In genomic region chr4:43936749-43937674, GRCm38 (mm10) we compare ENCODE assay signal across 16 mouse cellular contexts. TPM values are rescaled to one million over a fixed set of nuclear protein-coding genes. Genes with fewer than 3 reads are reported as not detected.
DNase-seq lines count a peak whose midpoint lies in the region; ATAC-seq and TF ChIP-seq lines count a peak whose summit lies in the region.
"Had no signal": no experiment of that assay in that cellular context is flagged by ENCODE, and none has a peak within 500 bp of the region (broad histone marks: within the 10 kb centered on the region; RNA-seq: fewer than 3 reads in every experiment).

No protein-coding gene starts in this region.

- no peaks in the 10 kb centered on the region for H3K9me3 ChIP-seq in intestine, embryonic 14.5 days (ENCODE audit: control insufficient read depth, low read length)
- no peaks in the 10 kb centered on the region for H3K9me3 ChIP-seq in intestine, postnatal 0 days (ENCODE audit: control insufficient read depth)
- H3K9me3 ChIP-seq in G1E (replicated peaks) = no peaks in the 10 kb centered on the region
- no peaks in the 10 kb centered on the region for H3K9me3 ChIP-seq in liver, embryonic 11.5 days (ENCODE audit: control insufficient read depth, low read length)
- no peaks in the 10 kb centered on the region for H3K9me3 ChIP-seq in kidney, embryonic 15.5 days (replicated peaks)
- H3K9me3 ChIP-seq: embryonic facial prominence, embryonic 12.5 days; heart, embryonic 15.5 days had no signal

- H3K36me3 ChIP-seq in intestine, embryonic 14.5 days (ENCODE audit: control insufficient read depth, insufficient read depth, low read length) = peaks cover 44% of the 10 kb centered on the region
- H3K36me3 ChIP-seq in intestine, postnatal 0 days (ENCODE audit: control insufficient read depth, insufficient read depth) = peaks cover 4% of the 10 kb centered on the region; the same call in 1 of the 2 replicates
- H3K36me3 ChIP-seq in G1E (replicated peaks) = no peaks in the 10 kb centered on the region
- peaks cover under 1% of the 10 kb centered on the region; the same call in 1 of the 2 replicates for H3K36me3 ChIP-seq in liver, embryonic 11.5 days (ENCODE audit: control insufficient read depth, insufficient read depth, low read length)
- peaks cover 62% of the 10 kb centered on the region for H3K36me3 ChIP-seq in kidney, embryonic 15.5 days

- H3K4me2 ChIP-seq in intestine, embryonic 14.5 days (ENCODE audit: low read length) = no peak overlapping the region
- H3K4me2 ChIP-seq in intestine, postnatal 0 days (replicated peaks; ENCODE audit: low read depth) = no peak overlapping the region
- H3K4me2 ChIP-seq in liver, embryonic 11.5 days = peak overlapping the region; percentile 29; the same call in 1 of the 2 replicates
- H3K4me2 ChIP-seq in kidney, embryonic 15.5 days = no peak overlapping the region
- H3K4me2 ChIP-seq: embryonic facial prominence, embryonic 12.5 days; heart, embryonic 15.5 days had no signal

- ATAC-seq in intestine, embryonic 14.5 days (replicated peaks; ENCODE audit: low FRiP score, low TSS enrichment, low read depth) = 0 out of 2 replicates have a peak, but pooled peaks have one; percentile 8
- ATAC-seq in intestine, postnatal 0 days = no peak
- ATAC-seq in G1E (ENCODE audit: extremely low read depth, insufficient number of reproducible peaks, low FRiP score, poor library complexity, severe bottlenecking) = peak; percentile 4; the same call in 1 of the 2 replicates
- peak; percentile 18; the same call in 1 of the 2 replicates for ATAC-seq in liver, embryonic 11.5 days (replicated peaks; ENCODE audit: low FRiP score)
- no peak for ATAC-seq in kidney, embryonic 15.5 days (replicated peaks; ENCODE audit: low FRiP score)
- ATAC-seq: forebrain, embryonic 16.5 days had no signal

- DNase-seq in intestine, embryonic 14.5 days (ENCODE audit: low spot score) = no peak
- DNase-seq in G1E (ENCODE audit: low spot score) = peak; percentile 36
- DNase-seq in liver, embryonic 11.5 days (ENCODE audit: low spot score) = no peak
- DNase-seq in naive thymus-derived CD4-positive, alpha-beta T cell, adult 2 months (ENCODE audit: low read depth) = peak; percentile 73
- no peak for DNase-seq in layer of hippocampus, adult 9-11 months
- DNase-seq in embryo, embryonic 10.5 days (ENCODE audit: low spot score) = no peak
- DNase-seq: cerebellum, adult 11 months; kidney, adult 8-10 months; right cerebral cortex, postnatal 25 days had no signal

- no peak for TF ChIP-seq CTCF in intestine, postnatal 0 days (IDR thresholded peaks at IDR 0.05; ENCODE audit: low read depth)
- TF ChIP-seq CTCF in G1E (IDR thresholded peaks at IDR 0.05; ENCODE audit: low read depth, low read length) = no peak

- no peaks in the 10 kb centered on the region for H3K27me3 ChIP-seq in intestine, embryonic 14.5 days (replicated peaks; ENCODE audit: control insufficient read depth, insufficient read depth, low read length)
- H3K27me3 ChIP-seq in intestine, postnatal 0 days (replicated peaks; ENCODE audit: control insufficient read depth, insufficient read depth, low read length) = no peaks in the 10 kb centered on the region
- peaks cover 23% of the 10 kb centered on the region for H3K27me3 ChIP-seq in G1E (ENCODE audit: insufficient read depth, low read length)
- no peaks in the 10 kb centered on the region for H3K27me3 ChIP-seq in liver, embryonic 11.5 days (replicated peaks; ENCODE audit: control insufficient read depth, insufficient read depth, low read length)
- H3K27me3 ChIP-seq in kidney, embryonic 15.5 days = no peaks in the 10 kb centered on the region
- H3K27me3 ChIP-seq: embryonic facial prominence, embryonic 12.5 days; heart, embryonic 15.5 days had no signal

- H3K27ac ChIP-seq in intestine, embryonic 14.5 days (ENCODE audit: low read depth) = no peak overlapping the region
- H3K27ac ChIP-seq in intestine, postnatal 0 days (ENCODE audit: low read depth, low read length) = no peak overlapping the region
- H3K27ac ChIP-seq in liver, embryonic 11.5 days (ENCODE audit: low read depth, low read length) = no peak overlapping the region
- H3K27ac ChIP-seq in kidney, embryonic 15.5 days = no peak overlapping the region
- H3K27ac ChIP-seq: embryonic facial prominence, embryonic 12.5 days; heart, embryonic 15.5 days had no signal

- 80% methylated on average over 14 of the region's 14 CpGs for WGBS in intestine, embryonic 14.5 days
- WGBS in intestine, postnatal 0 days = 79% methylated on average over 14 of the region's 14 CpGs
- WGBS in liver, embryonic 11.5 days = 48% methylated on average over 14 of the region's 14 CpGs
- 78% methylated on average over 14 of the region's 14 CpGs for WGBS in kidney, embryonic 15.5 days

- H3K4me1 ChIP-seq in intestine, embryonic 14.5 days (replicated peaks; ENCODE audit: control insufficient read depth, insufficient read depth, low read length) = no peaks in the 10 kb centered on the region
- H3K4me1 ChIP-seq in intestine, postnatal 0 days (replicated peaks; ENCODE audit: control insufficient read depth, insufficient read depth, low read length) = no peaks in the 10 kb centered on the region
- peaks cover 21% of the 10 kb centered on the region for H3K4me1 ChIP-seq in G1E (ENCODE audit: insufficient read depth, low read depth, low read length)
- peaks cover 4% of the 10 kb centered on the region; the same call in 1 of the 2 replicates for H3K4me1 ChIP-seq in liver, embryonic 11.5 days (replicated peaks; ENCODE audit: control insufficient read depth, insufficient read depth, low read length)
- no peaks in the 10 kb centered on the region for H3K4me1 ChIP-seq in kidney, embryonic 15.5 days
- H3K4me1 ChIP-seq: embryonic facial prominence, embryonic 12.5 days; heart, embryonic 15.5 days had no signal

- H3K4me3 ChIP-seq in intestine, embryonic 14.5 days (ENCODE audit: low read depth, low read length) = no peak overlapping the region
- H3K4me3 ChIP-seq in intestine, postnatal 0 days (ENCODE audit: low read depth, low read length) = no peak overlapping the region
- H3K4me3 ChIP-seq in G1E (ENCODE audit: low read depth, low read length) = peak overlapping the region; percentile 14; the same call in 1 of the 2 replicates
- no peak overlapping the region for H3K4me3 ChIP-seq in liver, embryonic 11.5 days (ENCODE audit: low read depth, low read length)
- H3K4me3 ChIP-seq in kidney, embryonic 15.5 days (replicated peaks) = no peak overlapping the region
- H3K4me3 ChIP-seq: embryonic facial prominence, embryonic 12.5 days; heart, embryonic 15.5 days had no signal

- no peak overlapping the region for H3K9ac ChIP-seq in intestine, embryonic 14.5 days (ENCODE audit: low read length)
- no peak overlapping the region for H3K9ac ChIP-seq in intestine, postnatal 0 days (ENCODE audit: low read depth, low read length)
- no peak overlapping the region for H3K9ac ChIP-seq in liver, embryonic 11.5 days (ENCODE audit: low read depth, low read length)
- H3K9ac ChIP-seq in kidney, embryonic 15.5 days = no peak overlapping the region
- H3K9ac ChIP-seq: embryonic facial prominence, embryonic 12.5 days; heart, embryonic 15.5 days had no signal

RNA-seq across cellular contexts. Expression of gene Glipr2, which starts 20.2 kb away (rescaled TPM):
- polyA plus RNA-seq in intestine, embryonic 14.5 days (2014; fragmentation: Nextera tagmentation; extraction: Ambion mirVana) = 102 and 126 TPM in 2 replicates
- polyA plus RNA-seq in intestine, postnatal 0 days (2015; fragmentation: Nextera tagmentation; extraction: Ambion mirVana) = 25.2 and 26.8 TPM in 2 replicates
- 48.9 and 58.3 TPM in 2 replicates for total RNA-seq in G1E (2014; fragmentation: Nextera tagmentation)
- total RNA-seq in G1E (2017) = 73.9 and 77.9 TPM in 2 replicates
- polyA plus RNA-seq in G1E (2012) = 47.0 and 50.6 TPM in 2 replicates
- polyA plus RNA-seq in liver, embryonic 11.5 days (2014; fragmentation: Nextera tagmentation; extraction: Ambion mirVana) = 71.4 and 81.6 TPM in 2 replicates
- polyA plus RNA-seq in kidney, embryonic 15.5 days (2015; fragmentation: Nextera tagmentation; extraction: Ambion mirVana) = 71.7 and 73.9 TPM in 2 replicates

RNA-seq across cellular contexts. Expression of gene Ccin, which starts 46.3 kb away (rescaled TPM):
- polyA plus RNA-seq in intestine, embryonic 14.5 days (2014; fragmentation: Nextera tagmentation; extraction: Ambion mirVana) = 0.15 TPM in 1 of 2 replicates, not detected in the other
- polyA plus RNA-seq in intestine, postnatal 0 days (2015; fragmentation: Nextera tagmentation; extraction: Ambion mirVana) = not detected in 2 replicates
- total RNA-seq in G1E (2014; fragmentation: Nextera tagmentation) = not detected in 2 replicates
- total RNA-seq in G1E (2017) = not detected in 2 replicates
- polyA plus RNA-seq in G1E (2012) = not detected in 2 replicates
- not detected in 2 replicates for polyA plus RNA-seq in liver, embryonic 11.5 days (2014; fragmentation: Nextera tagmentation; extraction: Ambion mirVana)
- not detected in 2 replicates for polyA plus RNA-seq in kidney, embryonic 15.5 days (2015; fragmentation: Nextera tagmentation; extraction: Ambion mirVana)
- total RNA-seq: left cerebral cortex, postnatal 10 days had no signal
- polyA plus RNA-seq: embryonic facial prominence, embryonic 12.5 days; forebrain, embryonic 16.5 days; heart, embryonic 15.5 days; neural tube, embryonic 11.5 days had no signal

Comparison
In these comparisons a context has a peak if more than half of its experiments do, and no peak if none do; other contexts are left out.
1. ATAC-seq: peak in intestine, embryonic 14.5 days (single experiment), G1E (single experiment) and liver, embryonic 11.5 days (single experiment); none in intestine, postnatal 0 days (single experiment) and kidney, embryonic 15.5 days (single experiment).
2. DNase-seq: peak in G1E (single experiment) and naive thymus-derived CD4-positive, alpha-beta T cell, adult 2 months (single experiment); none in intestine, embryonic 14.5 days (single experiment), liver, embryonic 11.5 days (single experiment), layer of hippocampus, adult 9-11 months (single experiment) and embryo, embryonic 10.5 days (single experiment).